Mouse (Mus musculus): ENCODE data around the gene Spast. TPM values are rescaled to one million over a fixed set of nuclear protein-coding genes. Genes with fewer than 3 reads are reported as not detected.

Spast gene
- polyA plus RNA-seq, 1 experiment = 14.3 TPM

DNA sequence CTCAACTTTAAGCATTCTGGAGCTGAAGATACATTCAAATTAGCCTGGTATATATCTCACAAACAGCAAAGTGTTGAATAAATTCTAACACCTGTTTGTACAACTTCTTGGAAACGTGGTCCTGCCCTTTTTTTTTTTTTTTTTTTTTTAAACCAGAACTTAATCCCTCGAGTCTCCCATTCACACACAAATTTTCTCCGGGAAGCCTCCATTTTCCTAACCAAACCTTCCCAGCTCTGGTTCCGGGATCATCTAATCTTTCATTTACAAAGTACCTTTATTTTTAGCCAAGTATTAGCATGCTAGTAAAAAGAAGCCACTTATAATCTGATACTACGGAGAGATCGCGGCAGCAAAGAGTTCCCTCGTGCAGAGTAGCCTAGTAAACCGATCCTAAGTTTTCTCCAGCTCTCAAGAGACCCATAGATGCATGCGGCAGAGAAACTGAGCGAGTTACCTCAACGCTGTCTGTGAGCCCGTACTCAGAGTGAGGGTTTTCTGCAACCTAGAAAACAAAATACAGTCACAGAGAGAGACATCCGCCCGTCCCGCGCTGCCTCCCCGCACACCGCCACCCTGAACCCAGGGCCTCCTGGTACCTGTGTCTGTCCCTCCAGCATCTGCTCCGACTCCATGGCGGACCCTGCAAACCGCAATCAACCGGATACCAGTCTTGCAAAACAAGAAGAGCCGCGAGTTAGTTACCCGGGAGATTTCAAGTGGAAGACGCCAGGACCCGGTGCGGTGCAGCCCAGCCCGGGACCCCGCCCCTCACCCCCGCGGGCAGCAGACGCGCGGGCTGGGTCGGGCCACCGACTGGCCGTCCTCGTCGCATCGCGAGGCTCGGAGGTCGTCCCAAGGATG, 23.1 kb upstream of the Spast start:
- H3K36me3 ChIP-seq (ENCODE audit: control insufficient read depth, insufficient read depth) = no peaks in the 10 kb centered on the region
- H3ac ChIP-seq (ENCODE audit: control insufficient read depth, insufficient read length) = peak overlapping the region; percentile 28
- no peak for TF ChIP-seq MYOG (IDR thresholded peaks at IDR 0.05; ENCODE audit: control insufficient read depth in 1 of 3, insufficient read depth in 1 of 3, insufficient read length in 2 of 3, low read depth in 2 of 3)
- H3K4me3 ChIP-seq = peak overlapping the region; percentile 75
- peak overlapping the region; percentile 84 for H3K4me2 ChIP-seq (ENCODE audit: low read depth)
- H3K79me2 ChIP-seq (ENCODE audit: control insufficient read depth, insufficient read depth) = peaks cover 17% of the 10 kb centered on the region
- no peaks in the 10 kb centered on the region for H3K27me3 ChIP-seq (ENCODE audit: control insufficient read depth, insufficient read depth, insufficient read length)

DNA sequence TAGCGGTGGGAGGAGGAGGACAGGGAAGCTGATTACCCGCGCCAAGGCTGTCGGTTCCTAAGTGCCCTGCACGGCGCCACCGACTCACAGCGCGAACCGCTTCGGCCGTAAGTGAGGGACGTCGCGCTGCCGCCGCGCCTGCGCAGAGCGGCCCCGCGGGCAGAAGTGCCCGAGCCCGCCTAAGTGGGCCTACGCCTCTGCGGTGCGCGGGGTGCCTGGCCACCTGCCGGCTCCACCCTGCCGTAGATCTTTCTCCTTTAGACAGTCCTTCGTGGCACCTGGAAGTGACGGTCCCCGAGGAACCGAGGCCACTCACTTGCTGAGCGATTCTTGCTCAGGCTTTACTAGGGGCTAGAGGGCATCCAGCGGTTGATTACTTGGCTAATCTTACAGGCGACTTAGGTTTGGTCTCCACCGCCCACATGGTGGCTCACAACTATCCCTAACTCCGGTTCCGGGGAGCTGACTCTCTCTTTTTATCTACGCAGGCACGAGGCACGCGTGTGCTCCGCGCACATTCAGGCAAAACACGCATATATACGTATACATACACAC, 22.4 kb upstream of the Spast start:
- H3K4me2 ChIP-seq (ENCODE audit: low read depth) = peak overlapping the region; percentile 93
- peak overlapping the region; percentile 28 for H3ac ChIP-seq (ENCODE audit: control insufficient read depth, insufficient read length)
- H3K27me3 ChIP-seq (ENCODE audit: control insufficient read depth, insufficient read depth, insufficient read length) = no peaks in the 10 kb centered on the region
- peaks cover 17% of the 10 kb centered on the region for H3K79me2 ChIP-seq (ENCODE audit: control insufficient read depth, insufficient read depth)
- H3K36me3 ChIP-seq (ENCODE audit: control insufficient read depth, insufficient read depth) = no peaks in the 10 kb centered on the region
- TF ChIP-seq TCF3 (IDR thresholded peaks at IDR 0.05; ENCODE audit: insufficient read length, low read depth) = peak; percentile 21
- peak; percentile 91 for TF ChIP-seq POLR2AphosphoS2 (IDR thresholded peaks at IDR 0.05; ENCODE audit: insufficient read length, low read depth)
- TF ChIP-seq SRF (IDR thresholded peaks at IDR 0.05; ENCODE audit: control insufficient read depth, insufficient read length, low read depth) = no peak
- no peak for TF ChIP-seq REST (IDR thresholded peaks at IDR 0.05; ENCODE audit: insufficient read depth, insufficient read length)
- no peak for TF ChIP-seq TCF12 (IDR thresholded peaks at IDR 0.05; ENCODE audit: insufficient read depth, poor library complexity, severe bottlenecking)
- TF ChIP-seq CEBPB (IDR thresholded peaks at IDR 0.05; ENCODE audit: insufficient read depth, poor library complexity, severe bottlenecking) = no peak
- peak; percentile 36 for TF ChIP-seq E2F4 (IDR thresholded peaks at IDR 0.05; ENCODE audit: insufficient read depth)
- TF ChIP-seq POLR2A (IDR thresholded peaks at IDR 0.05; ENCODE audit: insufficient read length, low read depth) = peak; percentile 92
- peak in 2 of 3 experiments; percentile 26 to 63 for TF ChIP-seq MYOD1 (IDR thresholded peaks at IDR 0.05; ENCODE audit: control insufficient read depth in 1 of 3, insufficient read length in 2 of 3, low read depth in 2 of 3)
- peak in 1 of 3 experiments; percentile 28 for TF ChIP-seq MYOG (IDR thresholded peaks at IDR 0.05; ENCODE audit: control insufficient read depth in 1 of 3, insufficient read depth in 1 of 3, insufficient read length in 2 of 3, low read depth in 2 of 3)
- TF ChIP-seq USF1 (IDR thresholded peaks at IDR 0.05; ENCODE audit: low read depth) = no peak
- TF ChIP-seq MAX (IDR thresholded peaks at IDR 0.05; ENCODE audit: low read depth) = no peak
- H3K4me3 ChIP-seq = peak overlapping the region; percentile 75

DNA sequence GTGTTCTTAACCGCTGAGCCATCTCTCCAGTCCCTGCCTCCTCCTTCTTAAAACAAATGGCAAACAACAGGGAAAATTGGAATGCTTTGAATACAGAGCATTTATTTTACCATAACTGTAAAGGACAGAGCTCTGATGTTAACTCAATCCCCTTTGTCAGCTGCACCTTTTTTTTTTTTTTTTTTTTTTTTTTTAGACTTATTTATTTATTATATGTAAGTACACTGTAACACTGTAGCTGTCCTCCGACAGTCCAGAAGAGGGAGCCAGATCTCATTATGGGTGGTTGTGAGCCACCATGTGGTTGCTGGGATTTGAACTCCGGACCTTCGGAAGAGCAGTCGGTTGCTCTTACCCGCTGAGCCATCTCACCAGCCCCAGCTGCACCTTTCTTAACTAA, 20.1 kb upstream of the Spast start:
- no peak overlapping the region for H3ac ChIP-seq (ENCODE audit: control insufficient read depth, insufficient read length)
- no peak overlapping the region for H3K4me2 ChIP-seq (ENCODE audit: low read depth)
- H3K36me3 ChIP-seq (ENCODE audit: control insufficient read depth, insufficient read depth) = no peaks in the 10 kb centered on the region
- no peak for TF ChIP-seq E2F4 (IDR thresholded peaks at IDR 0.05; ENCODE audit: insufficient read depth)
- TF ChIP-seq MAX (IDR thresholded peaks at IDR 0.05; ENCODE audit: low read depth) = no peak
- no peak for TF ChIP-seq POLR2A (IDR thresholded peaks at IDR 0.05; ENCODE audit: insufficient read length, low read depth)
- TF ChIP-seq POLR2AphosphoS2 (IDR thresholded peaks at IDR 0.05; ENCODE audit: insufficient read length, low read depth) = no peak
- no peak for TF ChIP-seq TCF12 (IDR thresholded peaks at IDR 0.05; ENCODE audit: insufficient read depth, poor library complexity, severe bottlenecking)
- no peak for TF ChIP-seq MYOG (IDR thresholded peaks at IDR 0.05; ENCODE audit: control insufficient read depth in 1 of 3, insufficient read depth in 1 of 3, insufficient read length in 2 of 3, low read depth in 2 of 3)
- no peak for TF ChIP-seq SRF (IDR thresholded peaks at IDR 0.05; ENCODE audit: control insufficient read depth, insufficient read length, low read depth)
- TF ChIP-seq REST (IDR thresholded peaks at IDR 0.05; ENCODE audit: insufficient read depth, insufficient read length) = no peak
- no peak for TF ChIP-seq USF1 (IDR thresholded peaks at IDR 0.05; ENCODE audit: low read depth)
- TF ChIP-seq TCF3 (IDR thresholded peaks at IDR 0.05; ENCODE audit: insufficient read length, low read depth) = no peak
- no peak for TF ChIP-seq CEBPB (IDR thresholded peaks at IDR 0.05; ENCODE audit: insufficient read depth, poor library complexity, severe bottlenecking)
- no peak for TF ChIP-seq MYOD1 (IDR thresholded peaks at IDR 0.05; ENCODE audit: control insufficient read depth in 1 of 3, insufficient read length in 2 of 3, low read depth in 2 of 3)
- H3K79me2 ChIP-seq (ENCODE audit: control insufficient read depth, insufficient read depth) = peaks cover 17% of the 10 kb centered on the region
- H3K27me3 ChIP-seq (ENCODE audit: control insufficient read depth, insufficient read depth, insufficient read length) = no peaks in the 10 kb centered on the region
- no peak overlapping the region for H3K4me3 ChIP-seq

DNA sequence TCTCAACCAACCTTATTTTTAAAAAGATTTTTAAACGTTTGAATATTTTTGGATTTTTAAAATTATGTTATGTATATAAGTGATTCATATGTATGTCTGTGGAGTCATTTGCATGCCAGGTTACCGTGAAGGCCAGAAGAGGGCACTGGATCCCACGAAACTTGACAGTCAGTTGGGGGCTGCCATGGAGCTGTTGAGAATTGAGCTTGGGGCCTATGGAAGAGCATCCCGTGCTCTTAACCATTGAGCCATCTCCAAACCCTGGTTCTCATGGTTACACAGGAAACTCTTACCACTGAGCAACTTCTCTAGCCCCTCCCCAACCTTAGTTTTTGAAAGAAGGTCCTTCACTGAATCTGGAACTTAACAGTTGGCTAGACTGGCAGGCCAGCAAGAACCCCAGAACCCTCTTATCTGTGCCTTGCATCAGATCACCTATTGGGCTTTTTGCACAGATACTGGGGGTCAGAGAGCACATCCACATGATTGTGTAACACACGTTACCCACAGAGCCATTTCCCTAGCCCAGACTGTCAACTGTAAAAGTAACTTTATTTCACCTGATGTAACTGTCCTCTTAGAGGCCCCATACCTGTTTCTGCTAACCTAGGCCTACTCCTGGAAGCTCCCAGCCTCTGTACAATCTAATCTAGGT, 16.3 kb upstream of the Spast start:
- Histone ChIP-seq H3ac (ENCODE audit: control insufficient read depth, insufficient read length) (no peak overlapping the region), H3K27me3 (ENCODE audit: control insufficient read depth, insufficient read depth, insufficient read length) (no peaks in the 10 kb centered on the region), H3K36me3 (ENCODE audit: control insufficient read depth, insufficient read depth) (no peaks in the 10 kb centered on the region), H3K79me2 (ENCODE audit: control insufficient read depth, insufficient read depth) (no peaks in the 10 kb centered on the region), H3K4me3 (no peak overlapping the region), H3K4me2 (ENCODE audit: low read depth) (no peak overlapping the region)
- TF ChIP-seq TCF12 (IDR thresholded peaks at IDR 0.05; ENCODE audit: insufficient read depth, poor library complexity, severe bottlenecking) = no peak
- no peak for TF ChIP-seq CEBPB (IDR thresholded peaks at IDR 0.05; ENCODE audit: insufficient read depth, poor library complexity, severe bottlenecking)
- TF ChIP-seq POLR2AphosphoS2 (IDR thresholded peaks at IDR 0.05; ENCODE audit: insufficient read length, low read depth) = no peak
